Mouse (Mus musculus) midbrain, embryonic 15.5 days (tissue): Measurements from ENCODE around the gene Mrps11. TPM values are rescaled to one million over a fixed set of nuclear protein-coding genes. Genes with fewer than 3 reads are reported as not detected.

ENCODE experiments used
- ATAC-seq: fragments of 200-750 bp; cut with Nextera tagmentation; replicated peaks from 2 replicates; pipeline ENCODE4 v1.8.0; 2017; ENCODE audit warnings: moderate TSS enrichment
- H3K27ac ChIP-seq: fragments of 300-500 bp; sonication (generic); 2 replicates; pipeline ENCODE4 v1.5.1; 2015; ENCODE audit warnings: mild to moderate bottlenecking, inconsistent platforms
- H3K27me3 ChIP-seq: fragments of 300-500 bp; sonication (generic); replicated peaks from 2 replicates; pipeline ENCODE4 v1.6.1; 2015; ENCODE audit warnings: inconsistent platforms
- H3K36me3 ChIP-seq: fragments of 300-500 bp; sonication (generic); replicated peaks from 2 replicates; pipeline ENCODE4 v1.6.1; 2015; ENCODE audit warnings: inconsistent platforms
- H3K4me1 ChIP-seq: fragments of 300-500 bp; sonication (generic); 2 replicates; pipeline ENCODE4 v1.6.1; 2015; ENCODE audit warnings: inconsistent platforms
- H3K4me2 ChIP-seq: fragments of 300-500 bp; sonication (generic); 2 replicates; pipeline ENCODE4 v1.6.1; 2015; ENCODE audit warnings: inconsistent platforms, mild to moderate bottlenecking, moderate library complexity
- H3K4me3 ChIP-seq: fragments of 300-500 bp; sonication (generic); 2 replicates; pipeline ENCODE4 v1.5.1; 2015; ENCODE audit warnings: mild to moderate bottlenecking, inconsistent platforms
- H3K9ac ChIP-seq: fragments of 300-500 bp; sonication (generic); 2 replicates; pipeline ENCODE4 v1.6.1; 2015; ENCODE audit warnings: mild to moderate bottlenecking, inconsistent platforms
- H3K9me3 ChIP-seq: fragments of 300-500 bp; sonication (generic); 2 replicates; pipeline ENCODE4 v1.6.1; 2016; ENCODE audit warnings: inconsistent platforms
- WGBS: fragments of 180-500 bp; shearing (Covaris S2); methylation state at CpG from one replicate; pipeline ENCODE4 v1.1.7; 2015; ENCODE audit warnings: mixed read lengths; 5-methylcytosine and 5-hydroxymethylcytosine counted together
- polyA plus RNA-seq: library from polyadenylated mRNA; unstranded; fragments of >200 nt; fragmentation: Nextera tagmentation; extraction: Ambion mirVana; gene quantifications from 2 replicates; pipeline ENCODE4 v1.2.1, GENCODE M21; 2015

The Mrps11 gene
- polyA plus RNA-seq, 1 experiment from 2014 or later: 64.6 TPM

DNA sequence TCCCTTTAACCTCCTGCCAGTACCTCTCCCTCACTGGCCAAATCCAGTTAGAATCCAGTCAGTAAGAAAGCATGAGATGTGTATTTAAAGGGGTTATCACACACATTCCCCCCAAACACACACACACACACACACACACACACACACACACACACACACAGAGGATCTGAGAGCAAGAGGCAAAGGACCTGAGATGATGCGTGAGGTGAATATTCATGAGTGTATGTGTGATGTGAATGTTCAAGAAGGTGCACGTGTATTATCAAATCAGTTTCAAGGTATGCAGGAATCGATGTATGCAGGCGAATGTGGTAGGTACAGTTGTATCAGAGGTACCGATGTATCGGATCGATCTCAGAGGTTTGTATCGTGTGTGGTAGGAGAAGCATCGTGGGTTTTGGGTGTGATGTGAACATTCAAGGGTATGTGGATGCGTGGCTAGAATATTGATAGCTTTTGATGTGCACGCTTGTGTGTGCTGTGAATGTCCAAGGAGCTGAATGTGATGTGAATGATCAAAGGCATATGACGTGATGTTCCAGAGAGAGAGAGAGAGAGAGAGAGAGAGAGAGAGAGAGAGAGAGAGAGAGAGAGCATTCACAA lies 14.9 kb upstream of the Mrps11 start:
- Histone ChIP-seq H3K27ac (peak overlapping the region; percentile 66), H3K27me3 (no peaks in the 10 kb centered on the region), H3K4me2 (no peak overlapping the region), H3K4me3 (no peak overlapping the region), H3K9ac (no peak overlapping the region), H3K9me3 (no peaks in the 10 kb centered on the region), H3K4me1 (peaks cover 12% of the 10 kb centered on the region; the same call in 1 of the 2 replicates), H3K36me3 (0 out of 2 replicates have a peak, but pooled peaks cover 4% of the 10 kb centered on the region)
- whole genome bisulfite sequencing: 55% methylated on average over 12 of the region's 12 CpGs
- ATAC-seq: peak; percentile 58

- Histone ChIP-seq H3K27ac (no peak overlapping the region), H3K4me2 (no peak overlapping the region), H3K27me3 (no peaks in the 10 kb centered on the region), H3K4me3 (no peak overlapping the region), H3K9me3 (no peaks in the 10 kb centered on the region), H3K4me1 (peaks cover 12% of the 10 kb centered on the region; the same call in 1 of the 2 replicates), H3K9ac (no peak overlapping the region), H3K36me3 (peaks cover 11% of the 10 kb centered on the region)
- ATAC-seq: no peak
- WGBS: 73% methylated on average over 7 of the region's 7 CpGs
Measured at GRCm38 (mm10) chr7:78769075-78769652, 13.8 kb upstream of the Mrps11 start.

DNA sequence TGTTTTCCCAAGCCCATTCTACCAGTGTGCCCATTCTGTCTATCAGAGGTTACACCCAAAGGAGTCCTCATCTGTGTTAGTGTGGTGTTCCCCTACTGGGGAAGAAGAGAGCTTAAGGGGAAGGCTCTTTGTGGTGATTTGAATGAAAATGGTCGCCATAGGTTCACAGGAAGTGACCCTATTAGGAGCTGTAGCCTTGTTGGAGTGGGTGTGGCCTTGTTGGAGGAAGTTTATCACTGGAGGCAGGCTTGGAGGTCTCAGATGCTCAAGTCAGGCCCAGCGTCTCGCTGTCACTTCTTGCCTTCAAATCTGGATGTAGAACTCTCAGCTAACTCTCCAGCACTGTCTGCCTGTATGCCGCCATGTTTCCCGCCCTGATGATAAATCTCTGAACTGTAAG lies 12.0 kb upstream of the Mrps11 start:
- no peak for ATAC-seq
- Histone ChIP-seq H3K9ac (no peak overlapping the region), H3K9me3 (no peaks in the 10 kb centered on the region), H3K36me3 (peaks cover 28% of the 10 kb centered on the region), H3K4me1 (peaks cover 11% of the 10 kb centered on the region; the same call in 1 of the 2 replicates), H3K4me2 (no peak overlapping the region), H3K27me3 (no peaks in the 10 kb centered on the region), H3K4me3 (no peak overlapping the region), H3K27ac (no peak overlapping the region)
- 90% methylated on average over 5 of the region's 5 CpGs for WGBS

DNA sequence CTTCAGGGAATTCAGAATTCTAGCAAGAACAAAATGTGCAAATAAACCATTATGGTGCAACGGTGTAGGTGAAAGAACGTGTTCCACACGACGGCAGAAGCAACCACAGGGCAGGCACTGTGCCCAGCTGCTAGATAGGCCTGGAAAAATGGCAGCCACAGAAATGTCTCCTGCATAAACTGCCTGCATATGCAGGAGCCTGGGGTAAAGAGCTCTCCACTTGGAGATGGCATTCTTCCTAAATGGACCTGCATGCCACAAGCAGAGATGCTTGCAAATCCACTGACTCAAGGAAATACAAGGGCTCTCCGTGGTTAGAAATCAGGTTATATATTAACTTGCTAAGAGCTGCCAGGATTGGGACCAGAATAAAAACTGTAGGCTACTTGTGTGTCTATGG lies 4.2 kb upstream of the Mrps11 start:
- no peak overlapping the region for H3K4me2 ChIP-seq
- H3K36me3 ChIP-seq: peaks cover 45% of the 10 kb centered on the region
- 97% methylated on average over 5 of the region's 5 CpGs for WGBS
- no peak overlapping the region for H3K9ac ChIP-seq
- H3K4me1 ChIP-seq: peaks cover 13% of the 10 kb centered on the region
- H3K9me3 ChIP-seq: no peaks in the 10 kb centered on the region
- H3K27me3 ChIP-seq: no peaks in the 10 kb centered on the region
- H3K27ac ChIP-seq: no peak overlapping the region
- no peak overlapping the region for H3K4me3 ChIP-seq
- no peak for ATAC-seq

GRCm38 (mm10) chr7:78785906-78786305 lies 3.0 kb downstream of the Mrps11 start:
- H3K9me3 ChIP-seq: no peaks in the 10 kb centered on the region
- no peak for ATAC-seq
- WGBS: 80% methylated on average over 5 of the region's 5 CpGs
- H3K4me2 ChIP-seq: no peak overlapping the region
- H3K4me3 ChIP-seq: no peak overlapping the region
- H3K4me1 ChIP-seq: peaks cover 27% of the 10 kb centered on the region
- no peaks in the 10 kb centered on the region for H3K27me3 ChIP-seq
- H3K9ac ChIP-seq: no peak overlapping the region
- no peak overlapping the region for H3K27ac ChIP-seq
- peaks cover 8% of the 10 kb centered on the region; the same call in 1 of the 2 replicates for H3K36me3 ChIP-seq

DNA sequence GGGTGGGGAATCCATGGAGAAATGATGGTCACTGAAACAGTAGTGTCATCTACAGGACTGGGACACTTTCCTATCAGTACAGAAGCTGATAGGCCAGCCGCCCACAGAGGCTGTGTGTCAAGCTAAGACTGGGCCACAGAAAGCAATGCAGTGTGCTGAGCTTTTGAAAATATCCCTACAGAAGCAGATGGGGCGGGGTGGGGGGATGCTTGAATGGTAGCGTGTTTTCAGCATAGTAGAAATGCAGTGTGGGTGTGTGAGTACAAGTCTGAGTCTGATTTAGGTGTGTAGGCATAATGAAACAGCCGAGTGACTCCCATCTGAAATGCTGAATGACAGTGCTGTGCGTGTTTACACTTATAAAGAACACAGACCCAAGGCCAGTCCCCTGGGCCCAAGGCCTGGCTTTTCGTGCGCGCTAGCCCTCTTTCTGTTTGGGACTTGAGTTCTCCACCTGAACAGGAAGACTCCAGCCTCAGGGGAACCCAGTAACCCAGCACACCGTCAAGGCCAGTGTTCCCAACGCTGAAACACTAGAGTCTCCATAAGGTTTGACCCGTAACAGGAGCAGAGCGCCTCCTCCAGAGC lies 5.0 kb downstream of the Mrps11 start:
- WGBS: 91% methylated on average over 12 of the region's 12 CpGs

GRCm38 (mm10) chr7:78791359-78792222 lies 8.7 kb downstream of the Mrps11 start:
- Histone ChIP-seq H3K4me1 (no peaks in the 10 kb centered on the region), H3K27me3 (no peaks in the 10 kb centered on the region), H3K36me3 (peaks cover 8% of the 10 kb centered on the region; the same call in 1 of the 2 replicates), H3K9ac (no peak overlapping the region), H3K4me2 (no peak overlapping the region), H3K4me3 (no peak overlapping the region), H3K27ac (no peak overlapping the region), H3K9me3 (no peaks in the 10 kb centered on the region)
- WGBS: 83% methylated on average over 15 of the region's 15 CpGs
- peak; percentile 82 for ATAC-seq

More for the DNA sequence above, 5.0 kb downstream of the Mrps11 start:
- Histone ChIP-seq H3K9ac (no peak overlapping the region), H3K4me2 (no peak overlapping the region), H3K36me3 (peaks cover 8% of the 10 kb centered on the region; the same call in 1 of the 2 replicates), H3K9me3 (no peaks in the 10 kb centered on the region), H3K27me3 (no peaks in the 10 kb centered on the region), H3K4me3 (no peak overlapping the region), H3K4me1 (peaks cover 18% of the 10 kb centered on the region), H3K27ac (no peak overlapping the region)
- no peak for ATAC-seq

DNA sequence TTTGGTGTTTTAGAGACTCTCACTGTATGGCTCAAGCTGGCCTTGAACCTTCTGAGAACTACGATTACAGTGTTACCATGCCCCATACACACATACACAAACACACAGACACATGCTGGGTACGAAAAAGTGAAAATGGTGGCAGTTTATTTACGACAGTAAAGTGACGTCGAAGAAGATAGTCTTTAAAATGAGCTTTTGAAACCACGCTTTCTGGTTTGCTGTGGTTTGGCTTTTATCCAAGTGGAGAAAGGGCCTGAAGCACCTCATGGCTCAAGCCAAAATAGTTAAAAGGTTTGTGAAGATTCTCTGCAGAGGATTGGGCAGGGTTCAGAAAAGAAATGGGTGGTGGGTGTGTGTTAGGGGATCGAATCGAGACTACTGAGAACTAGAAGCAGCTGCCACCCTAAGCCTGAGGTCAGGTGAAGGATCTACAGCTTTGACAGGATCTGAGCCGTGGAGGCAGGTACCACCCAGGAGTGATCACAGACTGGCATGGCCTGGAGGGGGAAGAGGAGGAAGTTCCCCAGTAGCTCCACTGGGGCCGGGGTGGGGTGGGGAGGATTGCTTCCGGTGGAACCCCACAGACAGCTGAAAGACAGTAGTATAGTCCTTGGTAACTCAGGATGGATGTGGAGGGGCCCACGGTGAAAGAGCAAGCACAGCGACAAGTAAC lies 11.1 kb downstream of the Mrps11 start:
- ATAC-seq: no peak
- 92% methylated on average over 13 of the region's 13 CpGs for WGBS
- H3K4me3 ChIP-seq: no peak overlapping the region
- H3K27ac ChIP-seq: no peak overlapping the region
- H3K4me2 ChIP-seq: no peak overlapping the region
- no peaks in the 10 kb centered on the region for H3K27me3 ChIP-seq
- H3K4me1 ChIP-seq: 0 out of 2 replicates have a peak, but pooled peaks cover 5% of the 10 kb centered on the region
- H3K9me3 ChIP-seq: no peaks in the 10 kb centered on the region
- H3K36me3 ChIP-seq: peaks cover 5% of the 10 kb centered on the region; the same call in 1 of the 2 replicates
- H3K9ac ChIP-seq: no peak overlapping the region

- Histone ChIP-seq H3K36me3 (no peaks in the 10 kb centered on the region), H3K4me3 (no peak overlapping the region), H3K4me1 (0 out of 2 replicates have a peak, but pooled peaks cover 5% of the 10 kb centered on the region), H3K4me2 (no peak overlapping the region), H3K27ac (no peak overlapping the region), H3K9ac (no peak overlapping the region), H3K27me3 (no peaks in the 10 kb centered on the region), H3K9me3 (no peaks in the 10 kb centered on the region)
- ATAC-seq: no peak
- 71% methylated on average over 6 of the region's 6 CpGs for WGBS
Measured at GRCm38 (mm10) chr7:78794571-78795092, 11.7 kb downstream of the Mrps11 start.

DNA sequence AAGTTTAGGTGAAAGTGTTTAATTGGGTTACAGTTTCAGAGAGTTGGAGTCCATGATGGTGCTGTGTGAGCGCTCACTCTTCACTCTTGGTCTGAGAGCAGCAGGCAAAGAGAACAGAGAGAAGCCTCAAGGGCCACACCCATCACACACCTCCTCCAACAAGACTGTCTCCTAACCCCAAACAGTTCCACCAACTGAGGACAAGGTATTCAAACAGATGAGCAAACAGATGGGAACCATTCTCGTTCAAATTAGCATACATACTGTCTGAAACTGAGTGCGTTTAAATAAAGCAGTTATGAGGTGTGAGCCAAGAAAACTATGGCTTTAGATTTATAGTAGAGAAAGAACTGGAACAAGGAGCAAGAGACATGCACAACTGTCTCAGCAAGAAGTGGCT lies 13.7 kb downstream of the Mrps11 start:
- no peak for ATAC-seq
- no peak overlapping the region for H3K27ac ChIP-seq
- WGBS: 77% methylated on average over 3 of the region's 3 CpGs

DNA sequence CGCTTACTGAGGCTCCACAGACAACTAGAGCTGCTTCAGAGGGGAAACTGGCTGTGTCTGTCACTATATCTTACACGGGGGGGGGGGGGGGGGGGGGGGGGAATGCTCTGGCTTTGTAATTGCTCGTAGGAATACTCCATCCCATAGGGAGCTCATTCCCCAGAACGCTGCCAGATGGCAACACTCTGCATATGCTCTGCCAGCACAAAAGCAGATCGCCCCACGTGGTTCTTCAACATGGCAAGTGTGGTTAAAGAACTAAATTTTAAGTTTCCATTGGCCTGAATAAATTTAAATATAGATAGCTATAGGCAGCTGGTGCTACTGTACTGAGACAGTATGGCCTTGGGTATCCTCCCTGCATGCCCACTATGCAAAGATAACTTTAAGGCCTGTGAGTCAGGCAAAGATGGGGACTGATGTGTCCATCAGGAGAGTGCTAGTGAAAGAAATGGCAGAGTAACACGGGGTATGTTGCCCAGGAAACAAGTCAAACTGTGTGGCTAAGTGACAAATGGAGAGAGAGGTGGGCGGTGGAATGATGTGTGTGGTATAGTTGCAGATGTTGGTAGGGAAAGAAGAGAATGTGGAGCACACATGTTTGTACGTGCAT lies 15.0 kb downstream of the Mrps11 start:
- Histone ChIP-seq H3K36me3 (no peaks in the 10 kb centered on the region), H3K9me3 (no peaks in the 10 kb centered on the region), H3K27me3 (no peaks in the 10 kb centered on the region), H3K4me1 (0 out of 2 replicates have a peak, but pooled peaks cover 5% of the 10 kb centered on the region), H3K27ac (no peak overlapping the region), H3K4me2 (no peak overlapping the region), H3K4me3 (no peak overlapping the region), H3K9ac (no peak overlapping the region)
- whole genome bisulfite sequencing: 37% methylated on average over 8 of the region's 9 CpGs
- ATAC-seq: no peak

More for the DNA sequence above, 13.7 kb downstream of the Mrps11 start:
- H3K36me3 ChIP-seq: no peaks in the 10 kb centered on the region
- no peaks in the 10 kb centered on the region for H3K9me3 ChIP-seq
- H3K4me1 ChIP-seq: 0 out of 2 replicates have a peak, but pooled peaks cover 5% of the 10 kb centered on the region
- H3K4me3 ChIP-seq: no peak overlapping the region
- H3K27me3 ChIP-seq: no peaks in the 10 kb centered on the region
- H3K9ac ChIP-seq: no peak overlapping the region
- no peak overlapping the region for H3K4me2 ChIP-seq
